Mouse (Mus musculus): ENCODE data around the gene Prrx1. TPM values are rescaled to one million over a fixed set of nuclear protein-coding genes. Genes with fewer than 3 reads are reported as not detected.

Gene Prrx1
- polyA plus RNA-seq, 1 experiment from 2014 or later, result 110 TPM

GRCm38 (mm10) chr1:163285539-163285938 is 28.0 kb downstream of the Prrx1 start:
- H3K36me3 ChIP-seq, result no peaks in the 10 kb centered on the region
- H3K4me2 ChIP-seq (replicated peaks), result no peak overlapping the region
- 15% methylated on average over 1 of the region's 1 CpGs for WGBS
- H3K27ac ChIP-seq (replicated peaks), result peak overlapping the region; percentile 45; the same call in 1 of the 2 replicates
- ATAC-seq (ENCODE audit: insufficient number of reproducible peaks, low FRiP score, low TSS enrichment, low read depth), result no peak
- peaks cover 48% of the 10 kb centered on the region for H3K4me1 ChIP-seq
- no peak overlapping the region for H3K4me3 ChIP-seq (replicated peaks)
- H3K9me3 ChIP-seq (replicated peaks), result no peaks in the 10 kb centered on the region
- H3K27me3 ChIP-seq, result no peaks in the 10 kb centered on the region
- no peak overlapping the region for H3K9ac ChIP-seq

DNA sequence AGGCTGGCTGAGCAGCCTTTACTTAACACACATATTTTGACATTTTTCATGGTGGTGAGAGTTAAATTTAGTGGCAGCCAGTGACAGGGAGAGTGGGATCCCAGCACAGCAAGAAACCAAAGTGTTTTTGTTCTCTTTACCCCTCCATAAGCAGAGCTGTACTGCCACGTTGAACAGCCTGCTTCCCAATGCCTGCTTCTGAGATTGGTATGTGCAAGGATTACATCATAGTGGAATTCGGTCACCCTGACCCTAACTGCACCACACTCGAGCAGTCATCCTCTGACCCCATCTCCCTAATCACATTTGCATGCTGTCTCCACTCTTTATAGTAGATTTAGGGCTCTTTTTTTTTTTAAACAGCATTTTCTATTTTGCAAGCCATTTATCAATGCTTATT is 28.4 kb downstream of the Prrx1 start:
- H3K36me3 ChIP-seq, result no peaks in the 10 kb centered on the region
- no peak overlapping the region for H3K4me3 ChIP-seq (replicated peaks)
- peak overlapping the region; percentile 45 for H3K27ac ChIP-seq (replicated peaks)
- H3K4me1 ChIP-seq, result peaks cover 49% of the 10 kb centered on the region
- WGBS, result 14% methylated on average over 3 of the region's 3 CpGs
- no peak overlapping the region for H3K4me2 ChIP-seq (replicated peaks)
- H3K9me3 ChIP-seq (replicated peaks), result no peaks in the 10 kb centered on the region
- no peak for ATAC-seq (ENCODE audit: insufficient number of reproducible peaks, low FRiP score, low TSS enrichment, low read depth)
- H3K27me3 ChIP-seq, result no peaks in the 10 kb centered on the region
- no peak overlapping the region for H3K9ac ChIP-seq

DNA sequence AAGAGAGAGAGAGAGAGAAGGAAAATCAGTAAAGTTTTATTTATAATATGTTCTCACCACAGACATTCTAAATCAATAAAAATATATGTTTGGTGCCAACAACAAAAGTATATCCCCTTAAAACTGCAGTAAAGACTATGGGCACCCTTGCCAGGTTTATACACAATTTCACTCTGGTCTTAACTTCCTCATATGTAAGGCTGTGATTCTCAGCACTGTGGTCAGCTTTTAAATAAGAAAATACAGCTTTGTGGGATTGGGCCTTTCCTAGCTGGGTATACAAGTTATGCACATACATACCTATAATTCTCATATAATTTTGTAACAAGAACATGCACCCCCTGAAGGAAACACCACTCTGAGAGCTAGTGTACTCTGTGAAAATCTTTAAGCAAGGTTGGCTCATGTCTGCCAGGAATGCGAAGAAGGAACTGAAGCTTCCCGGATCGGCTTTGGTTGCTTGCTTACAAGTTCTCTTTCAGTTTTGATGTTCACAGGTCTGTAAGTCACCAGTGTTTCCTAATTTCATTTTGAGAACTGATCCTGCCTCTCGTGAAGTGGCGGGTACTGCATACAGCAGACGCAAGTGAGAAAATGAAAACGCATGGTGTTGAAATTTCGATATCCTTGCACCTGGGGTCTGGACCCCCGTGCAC is 29.4 kb downstream of the Prrx1 start:
- H3K4me1 ChIP-seq, result peaks cover 49% of the 10 kb centered on the region

GRCm38 (mm10) chr1:163281450-163282198 is 31.9 kb downstream of the Prrx1 start:
- peaks cover 46% of the 10 kb centered on the region for H3K4me1 ChIP-seq
- no peak for ATAC-seq (ENCODE audit: insufficient number of reproducible peaks, low FRiP score, low TSS enrichment, low read depth)
- no peak overlapping the region for H3K9ac ChIP-seq
- no peak overlapping the region for H3K4me2 ChIP-seq (replicated peaks)
- H3K4me3 ChIP-seq (replicated peaks), result no peak overlapping the region
- H3K36me3 ChIP-seq, result no peaks in the 10 kb centered on the region
- no peaks in the 10 kb centered on the region for H3K27me3 ChIP-seq
- 51% methylated on average over 7 of the region's 7 CpGs for WGBS
- peak overlapping the region; percentile 29; the same call in 1 of the 2 replicates for H3K27ac ChIP-seq (replicated peaks)
- no peaks in the 10 kb centered on the region for H3K9me3 ChIP-seq (replicated peaks)

More for the DNA sequence above, 29.4 kb downstream of the Prrx1 start:
- 49% methylated on average over 9 of the region's 9 CpGs for WGBS
- Histone ChIP-seq H3K9ac (no peak overlapping the region), H3K27me3 (no peaks in the 10 kb centered on the region), H3K36me3 (no peaks in the 10 kb centered on the region), H3K27ac (replicated peaks) (peak overlapping the region; percentile 45), H3K9me3 (replicated peaks) (no peaks in the 10 kb centered on the region), H3K4me2 (replicated peaks) (no peak overlapping the region), H3K4me3 (replicated peaks) (no peak overlapping the region)
- ATAC-seq (ENCODE audit: insufficient number of reproducible peaks, low FRiP score, low TSS enrichment, low read depth), result no peak; the same call in 1 of the 2 replicates

DNA sequence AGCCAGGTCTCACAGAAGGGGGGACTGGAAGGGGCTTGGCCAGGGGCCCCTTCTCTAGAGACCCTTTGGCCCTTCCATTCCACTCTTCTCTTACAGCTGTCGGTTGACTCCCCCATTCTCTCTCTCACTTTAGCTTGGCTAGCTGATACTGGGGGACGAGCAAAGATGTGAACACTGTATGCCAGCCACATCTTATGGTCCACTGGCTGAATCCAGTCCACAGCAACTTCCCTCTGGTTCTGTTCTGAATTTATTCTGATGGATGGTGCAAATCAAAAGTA is 32.7 kb downstream of the Prrx1 start:
- H3K4me2 ChIP-seq (replicated peaks), result no peak overlapping the region
- no peaks in the 10 kb centered on the region for H3K27me3 ChIP-seq
- ATAC-seq (ENCODE audit: insufficient number of reproducible peaks, low FRiP score, low TSS enrichment, low read depth), result no peak
- no peaks in the 10 kb centered on the region for H3K36me3 ChIP-seq
- no peaks in the 10 kb centered on the region for H3K9me3 ChIP-seq (replicated peaks)
- no peak overlapping the region for H3K4me3 ChIP-seq (replicated peaks)
- H3K4me1 ChIP-seq, result peaks cover 52% of the 10 kb centered on the region
- WGBS, result 43% methylated on average over 2 of the region's 2 CpGs
- H3K9ac ChIP-seq, result no peak overlapping the region
- H3K27ac ChIP-seq (replicated peaks), result no peak overlapping the region; the same call in 1 of the 2 replicates

DNA sequence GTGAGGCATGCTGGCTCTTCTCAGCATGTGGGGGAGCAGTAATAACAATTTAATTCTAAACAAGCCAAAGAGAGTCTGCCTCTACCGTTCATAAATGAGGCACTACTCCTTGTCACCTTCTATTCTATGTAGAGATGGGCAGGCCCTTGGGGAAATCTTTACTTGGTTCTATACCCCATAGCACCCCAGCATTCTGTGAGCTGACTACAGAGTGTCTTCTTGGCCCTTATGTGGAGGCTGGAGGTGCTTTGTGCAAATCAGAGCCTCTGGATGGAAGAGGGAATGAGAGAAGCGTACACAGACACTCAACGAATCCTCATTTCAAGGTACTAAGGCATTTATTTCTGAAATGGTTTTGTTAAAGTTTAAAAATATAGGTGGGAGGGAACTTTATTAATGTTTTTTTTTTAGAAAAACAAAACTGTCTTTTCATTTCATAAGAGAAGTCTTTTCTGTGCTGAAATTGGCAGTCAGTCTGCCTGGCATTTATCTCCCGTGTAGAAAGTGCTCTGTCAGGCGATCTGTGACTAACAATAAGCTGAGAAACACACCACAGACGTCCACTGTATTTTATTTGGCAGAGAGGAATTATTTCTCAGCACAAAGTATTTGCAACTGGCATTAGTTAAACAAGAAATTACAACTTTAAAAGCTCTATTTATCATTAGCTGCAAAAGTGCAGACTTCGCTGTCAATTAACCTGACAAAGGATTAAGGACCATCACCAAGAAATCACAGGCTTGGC is 33.2 kb downstream of the Prrx1 start:
- Histone ChIP-seq H3K36me3 (no peaks in the 10 kb centered on the region), H3K27me3 (no peaks in the 10 kb centered on the region), H3K9me3 (replicated peaks) (no peaks in the 10 kb centered on the region), H3K4me1 (peaks cover 49% of the 10 kb centered on the region), H3K9ac (no peak overlapping the region), H3K4me3 (replicated peaks) (no peak overlapping the region), H3K4me2 (replicated peaks) (no peak overlapping the region), H3K27ac (replicated peaks) (no peak overlapping the region; the same call in 1 of the 2 replicates)
- no peak for ATAC-seq (ENCODE audit: insufficient number of reproducible peaks, low FRiP score, low TSS enrichment, low read depth)
- WGBS, result 47% methylated on average over 7 of the region's 7 CpGs

GRCm38 (mm10) chr1:163277069-163277468 is 36.4 kb downstream of the Prrx1 start:
- Histone ChIP-seq H3K4me2 (replicated peaks) (no peak overlapping the region), H3K36me3 (no peaks in the 10 kb centered on the region; the same call in 1 of the 2 replicates), H3K27ac (replicated peaks) (no peak overlapping the region), H3K4me3 (replicated peaks) (no peak overlapping the region), H3K4me1 (peaks cover 22% of the 10 kb centered on the region), H3K9me3 (replicated peaks) (no peaks in the 10 kb centered on the region), H3K27me3 (no peaks in the 10 kb centered on the region), H3K9ac (no peak overlapping the region)
- no peak for ATAC-seq (ENCODE audit: insufficient number of reproducible peaks, low FRiP score, low TSS enrichment, low read depth)
- 73% methylated on average over 7 of the region's 7 CpGs for WGBS

DNA sequence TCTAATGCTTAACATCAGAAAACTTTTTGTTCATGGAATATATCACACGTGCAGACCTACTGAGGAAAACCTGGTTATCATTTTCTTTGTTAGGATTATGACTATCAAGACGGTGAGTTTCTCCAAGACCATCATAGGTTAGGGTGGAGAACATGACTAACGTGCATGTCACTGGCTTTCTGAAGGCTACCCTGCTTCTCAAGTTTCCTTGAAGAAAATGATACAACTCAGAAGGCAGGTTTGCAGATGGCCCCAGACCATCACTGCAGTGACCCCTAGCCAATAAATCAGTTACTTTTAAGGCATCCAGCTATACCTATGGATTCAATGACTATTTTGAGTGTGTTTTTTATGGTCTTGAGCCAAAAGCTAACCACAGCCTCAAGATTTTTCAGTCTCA is 38.6 kb downstream of the Prrx1 start:
- no peak overlapping the region for H3K4me3 ChIP-seq (replicated peaks)
- no peak overlapping the region for H3K27ac ChIP-seq (replicated peaks)
- H3K4me1 ChIP-seq, result peaks cover 6% of the 10 kb centered on the region
- no peak overlapping the region for H3K4me2 ChIP-seq (replicated peaks)
- H3K9ac ChIP-seq, result no peak overlapping the region
- no peaks in the 10 kb centered on the region; the same call in 1 of the 2 replicates for H3K36me3 ChIP-seq
- WGBS, result 70% methylated on average over 3 of the region's 3 CpGs
- no peaks in the 10 kb centered on the region for H3K27me3 ChIP-seq
- H3K9me3 ChIP-seq (replicated peaks), result no peaks in the 10 kb centered on the region
- ATAC-seq (ENCODE audit: insufficient number of reproducible peaks, low FRiP score, low TSS enrichment, low read depth), result no peak

DNA sequence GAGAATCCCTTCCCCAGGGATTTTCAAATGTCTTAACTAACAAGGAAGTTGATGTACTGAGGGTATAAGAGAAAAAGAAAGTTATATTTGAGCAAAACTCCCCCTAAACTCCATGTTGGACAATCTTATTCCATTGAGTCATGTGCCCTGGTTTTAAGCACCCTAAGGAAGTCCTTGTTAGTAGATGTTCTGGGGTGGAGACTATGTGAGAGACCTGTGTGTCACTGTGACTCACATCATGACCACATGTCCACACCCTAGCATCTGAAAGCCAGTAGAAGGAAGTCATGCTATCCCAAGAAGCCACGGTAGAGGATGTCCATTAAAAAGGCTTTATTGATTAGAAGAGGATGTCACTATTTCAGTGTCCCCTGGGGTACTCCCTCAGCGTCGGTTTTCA is 40.4 kb downstream of the Prrx1 start:
- Histone ChIP-seq H3K27me3 (no peaks in the 10 kb centered on the region), H3K4me3 (replicated peaks) (no peak overlapping the region), H3K4me2 (replicated peaks) (no peak overlapping the region), H3K9me3 (replicated peaks) (no peaks in the 10 kb centered on the region), H3K9ac (no peak overlapping the region), H3K27ac (replicated peaks) (no peak overlapping the region), H3K36me3 (no peaks in the 10 kb centered on the region; the same call in 1 of the 2 replicates), H3K4me1 (peaks cover 13% of the 10 kb centered on the region; the same call in 1 of the 2 replicates)
- ATAC-seq (ENCODE audit: insufficient number of reproducible peaks, low FRiP score, low TSS enrichment, low read depth), result no peak
- WGBS, result 88% methylated on average over 3 of the region's 3 CpGs

- no peaks in the 10 kb centered on the region; the same call in 1 of the 2 replicates for H3K36me3 ChIP-seq
- H3K27me3 ChIP-seq, result no peaks in the 10 kb centered on the region
- no peak overlapping the region for H3K4me3 ChIP-seq (replicated peaks)
- H3K4me1 ChIP-seq, result 0 out of 2 replicates have a peak, but pooled peaks cover 9% of the 10 kb centered on the region
- H3K9me3 ChIP-seq (replicated peaks), result no peaks in the 10 kb centered on the region
- no peak overlapping the region for H3K27ac ChIP-seq (replicated peaks)
- no peak overlapping the region for H3K9ac ChIP-seq
- no peak overlapping the region for H3K4me2 ChIP-seq (replicated peaks)
- WGBS, result 77% methylated on average over 8 of the region's 8 CpGs
- peak; percentile 81 for ATAC-seq (ENCODE audit: insufficient number of reproducible peaks, low FRiP score, low TSS enrichment, low read depth)
Observed at GRCm38 (mm10) chr1:163266853-163267538, 46.5 kb downstream of the Prrx1 start.

- no peaks in the 10 kb centered on the region for H3K9me3 ChIP-seq (replicated peaks)
- no peak overlapping the region for H3K4me2 ChIP-seq (replicated peaks)
- H3K36me3 ChIP-seq, result peaks cover 51% of the 10 kb centered on the region
- no peak for ATAC-seq (ENCODE audit: insufficient number of reproducible peaks, low FRiP score, low TSS enrichment, low read depth)
- H3K27ac ChIP-seq (replicated peaks), result no peak overlapping the region
- H3K4me3 ChIP-seq (replicated peaks), result no peak overlapping the region
- no peaks in the 10 kb centered on the region for H3K27me3 ChIP-seq
- peaks cover 3% of the 10 kb centered on the region; the same call in 1 of the 2 replicates for H3K4me1 ChIP-seq
- H3K9ac ChIP-seq, result no peak overlapping the region
- 75% methylated on average over 2 of the region's 2 CpGs for WGBS
Observed at GRCm38 (mm10) chr1:163257298-163257697, 56.2 kb downstream of the Prrx1 start.
